Mouse (Mus musculus) megakaryocyte, embryonic 14.5 days (primary cell): ENCODE data around the gene Ly6g6e.

Experiments
- FLI1 ChIP-seq: IDR thresholded peaks from 2 replicates; pipeline ENCODE4 v1.6.1; 2012; ENCODE audit warnings: low read length, inconsistent platforms, mixed read lengths
- GATA1 ChIP-seq: IDR thresholded peaks from 3 replicates; pipeline ENCODE4 v1.6.1; 2012; ENCODE audit warnings: mixed read lengths, low read length, inconsistent platforms, borderline replicate concordance

GRCm38 (mm10) chr17:35094475-35095365, 18.0 kb downstream of the Ly6g6e start:
- TF ChIP-seq GATA1 (no peak), FLI1 (no peak)
